Mouse (Mus musculus) lung, embryonic 15.5 days (tissue): ENCODE measurements around the gene Pskh1. TPM values are rescaled to one million over a fixed set of nuclear protein-coding genes. Genes with fewer than 3 reads are reported as not detected.
A peak's percentile ranks its signal among the peaks of the same experiment; 100 is the strongest.

Experiments used
- ATAC-seq: fragments of 200-750 bp; cut with Nextera tagmentation; 2 replicates; pipeline ENCODE4 v1.8.0; 2017; ENCODE audit warnings: moderate number of reproducible peaks, borderline replicate concordance; ENCODE audit not compliant: low FRiP score, low TSS enrichment; ENCODE audit errors: extremely low read depth
- H3K27ac ChIP-seq: fragments of 300-500 bp; sonication (generic); 2 replicates; pipeline ENCODE4 v1.5.1; 2015; ENCODE audit warnings: moderate library complexity, mild to moderate bottlenecking, inconsistent platforms
- H3K27me3 ChIP-seq: fragments of 300-500 bp; sonication (generic); 2 replicates; pipeline ENCODE4 v1.6.1; 2015; ENCODE audit warnings: inconsistent platforms
- H3K36me3 ChIP-seq: fragments of 300-500 bp; sonication (generic); 2 replicates; pipeline ENCODE4 v1.6.1; 2015; ENCODE audit warnings: inconsistent platforms
- H3K4me1 ChIP-seq: fragments of 300-500 bp; sonication (generic); 2 replicates; pipeline ENCODE4 v1.6.1; 2015; ENCODE audit warnings: inconsistent platforms
- H3K4me2 ChIP-seq: fragments of 300-500 bp; sonication (generic); 2 replicates; pipeline ENCODE4 v1.6.1; 2015; ENCODE audit warnings: inconsistent platforms, mild to moderate bottlenecking, moderate library complexity
- H3K4me3 ChIP-seq: fragments of 300-500 bp; sonication (generic); 2 replicates; pipeline ENCODE4 v1.5.1; 2015; ENCODE audit warnings: mild to moderate bottlenecking, inconsistent platforms
- H3K9ac ChIP-seq: fragments of 300-500 bp; sonication (generic); 2 replicates; pipeline ENCODE4 v1.6.1; 2015; ENCODE audit warnings: inconsistent platforms
- H3K9me3 ChIP-seq: fragments of 300-500 bp; sonication (generic); 2 replicates; pipeline ENCODE4 v1.6.1; 2016; ENCODE audit warnings: inconsistent platforms
- WGBS: fragments of 180-500 bp; shearing (Covaris S2); methylation state at CpG from one replicate; pipeline ENCODE4 v1.1.7; 2015; 5-methylcytosine and 5-hydroxymethylcytosine counted together
- polyA plus RNA-seq: library from polyadenylated mRNA; unstranded; fragments of >200 nt; fragmentation: Nextera tagmentation; extraction: Ambion mirVana; gene quantifications from 2 replicates; pipeline ENCODE4 v1.2.1, GENCODE M21; 2015

Gene Pskh1
- polyA plus RNA-seq, 1 experiment from 2014 or later = 33.0 TPM

- 0 out of 2 replicates have a peak, but pooled peaks have one; percentile 9 for ATAC-seq
Observed at GRCm38 (mm10) chr8:105937496-105938305, 37.5 kb downstream of the Pskh1 start.

GRCm38 (mm10) chr8:105938306-105938669, 38.0 kb downstream of the Pskh1 start, which contains the start of gene Psmb10:
TSS of gene Psmb10 (minus strand) at chr8:105938444.
- Histone ChIP-seq H3K27ac (peak within 1 kb of the TSS; percentile 88), H3K27me3 (no peaks in the 10 kb centered on the region), H3K9me3 (no peaks in the 10 kb centered on the region), H3K4me1 (peaks cover 16% of the 10 kb centered on the region), H3K36me3 (peaks cover 11% of the 10 kb centered on the region), H3K4me2 (peak within 1 kb of the TSS; percentile 95), H3K4me3 (peak within 1 kb of the TSS; percentile 91), H3K9ac (peak within 1 kb of the TSS; percentile 74)
- ATAC-seq = no peak
- 19% methylated on average over 4 of the region's 4 CpGs for WGBS

More at GRCm38 (mm10) chr8:105937496-105938305, 37.5 kb downstream of the Pskh1 start:
- Histone ChIP-seq H3K36me3 (0 out of 2 replicates have a peak, but pooled peaks cover 6% of the 10 kb centered on the region), H3K4me2 (peak overlapping the region; percentile 95), H3K4me3 (peak overlapping the region; percentile 91), H3K27ac (peak overlapping the region; percentile 88), H3K27me3 (no peaks in the 10 kb centered on the region), H3K9ac (peak overlapping the region; percentile 74), H3K9me3 (no peaks in the 10 kb centered on the region), H3K4me1 (peaks cover 16% of the 10 kb centered on the region)
- under 1% methylated on average over 33 of the region's 33 CpGs for WGBS

GRCm38 (mm10) chr8:105942026-105942425, 41.8 kb downstream of the Pskh1 start:
- 92% methylated on average over 11 of the region's 11 CpGs for WGBS
- H3K27me3 ChIP-seq = no peaks in the 10 kb centered on the region
- no peak for ATAC-seq
- H3K36me3 ChIP-seq = peaks cover 48% of the 10 kb centered on the region
- H3K4me2 ChIP-seq = no peak overlapping the region
- no peak overlapping the region for H3K27ac ChIP-seq
- H3K9me3 ChIP-seq = no peaks in the 10 kb centered on the region
- no peak overlapping the region for H3K9ac ChIP-seq
- no peak overlapping the region for H3K4me3 ChIP-seq
- H3K4me1 ChIP-seq = peaks cover 7% of the 10 kb centered on the region

GRCm38 (mm10) chr8:105942542-105942941, 42.3 kb downstream of the Pskh1 start:
- Histone ChIP-seq H3K36me3 (peaks cover 53% of the 10 kb centered on the region), H3K4me3 (no peak overlapping the region), H3K4me1 (peaks cover 7% of the 10 kb centered on the region), H3K9ac (no peak overlapping the region), H3K27ac (no peak overlapping the region), H3K27me3 (no peaks in the 10 kb centered on the region), H3K4me2 (no peak overlapping the region), H3K9me3 (no peaks in the 10 kb centered on the region)
- ATAC-seq = no peak
- WGBS = 86% methylated on average over 5 of the region's 5 CpGs

- Histone ChIP-seq H3K27ac (no peak within 1 kb of the TSS), H3K9ac (no peak within 1 kb of the TSS), H3K4me2 (no peak within 1 kb of the TSS), H3K27me3 (no peaks in the 10 kb centered on the region), H3K4me3 (no peak within 1 kb of the TSS), H3K9me3 (no peaks in the 10 kb centered on the region), H3K4me1 (peaks cover 3% of the 10 kb centered on the region; the same call in 1 of the 2 replicates), H3K36me3 (peaks cover 57% of the 10 kb centered on the region)
- WGBS = 72% methylated on average over 8 of the region's 8 CpGs
- ATAC-seq = no peak
Observed at GRCm38 (mm10) chr8:105943321-105943739, 43.1 kb downstream of the Pskh1 start, which contains the start of gene Lcat. TSS of gene Lcat (minus strand) at chr8:105943382.

GRCm38 (mm10) chr8:105949350-105949749, 49.1 kb downstream of the Pskh1 start:
- WGBS = 53% methylated on average over 10 of the region's 10 CpGs
- H3K27ac ChIP-seq = no peak overlapping the region

GRCm38 (mm10) chr8:105951057-105951659, 50.9 kb downstream of the Pskh1 start:
- no peak for ATAC-seq
- no peak overlapping the region for H3K4me2 ChIP-seq
- peaks cover 16% of the 10 kb centered on the region for H3K4me1 ChIP-seq
- peak overlapping the region; percentile 35; the same call in 1 of the 2 replicates for H3K27ac ChIP-seq
- no peak overlapping the region for H3K4me3 ChIP-seq
- no peaks in the 10 kb centered on the region for H3K9me3 ChIP-seq
- 31% methylated on average over 7 of the region's 7 CpGs for WGBS
- H3K27me3 ChIP-seq = no peaks in the 10 kb centered on the region
- no peak overlapping the region for H3K9ac ChIP-seq
- H3K36me3 ChIP-seq = peaks cover 73% of the 10 kb centered on the region

More at GRCm38 (mm10) chr8:105949350-105949749, 49.1 kb downstream of the Pskh1 start:
- H3K9me3 ChIP-seq = no peaks in the 10 kb centered on the region
- peaks cover 82% of the 10 kb centered on the region for H3K36me3 ChIP-seq
- no peak overlapping the region for H3K9ac ChIP-seq
- H3K4me1 ChIP-seq = peaks cover 16% of the 10 kb centered on the region
- H3K4me2 ChIP-seq = no peak overlapping the region
- no peaks in the 10 kb centered on the region for H3K27me3 ChIP-seq
- H3K4me3 ChIP-seq = no peak overlapping the region
- ATAC-seq = no peak

GRCm38 (mm10) chr8:105956556-105956955, 56.3 kb downstream of the Pskh1 start:
- Histone ChIP-seq H3K9me3 (no peaks in the 10 kb centered on the region), H3K27ac (no peak overlapping the region), H3K27me3 (no peaks in the 10 kb centered on the region), H3K9ac (no peak overlapping the region), H3K4me1 (peaks cover 4% of the 10 kb centered on the region; the same call in 1 of the 2 replicates), H3K4me3 (no peak overlapping the region), H3K4me2 (no peak overlapping the region), H3K36me3 (peaks cover 43% of the 10 kb centered on the region)
- no peak for ATAC-seq
- 92% methylated on average over 4 of the region's 4 CpGs for WGBS

- H3K4me2 ChIP-seq = no peak overlapping the region
- 68% methylated on average over 3 of the region's 4 CpGs for WGBS
Observed at GRCm38 (mm10) chr8:105957813-105958212, 57.6 kb downstream of the Pskh1 start.

GRCm38 (mm10) chr8:105959350-105959749, 59.1 kb downstream of the Pskh1 start:
- H3K9me3 ChIP-seq = no peaks in the 10 kb centered on the region
- no peak overlapping the region for H3K9ac ChIP-seq
- H3K4me1 ChIP-seq = peaks cover 11% of the 10 kb centered on the region
- WGBS = 63% methylated on average over 7 of the region's 7 CpGs
- no peaks in the 10 kb centered on the region for H3K27me3 ChIP-seq
- H3K36me3 ChIP-seq = peaks cover 26% of the 10 kb centered on the region
- no peak overlapping the region for H3K4me3 ChIP-seq
- H3K4me2 ChIP-seq = no peak overlapping the region
- H3K27ac ChIP-seq = no peak overlapping the region
- ATAC-seq = peak; percentile 35; the same call in 1 of the 2 replicates

More at GRCm38 (mm10) chr8:105957813-105958212, 57.6 kb downstream of the Pskh1 start:
- Histone ChIP-seq H3K36me3 (peaks cover 40% of the 10 kb centered on the region), H3K27me3 (no peaks in the 10 kb centered on the region), H3K4me3 (no peak overlapping the region), H3K9ac (no peak overlapping the region), H3K9me3 (no peaks in the 10 kb centered on the region), H3K27ac (no peak overlapping the region), H3K4me1 (peaks cover 4% of the 10 kb centered on the region; the same call in 1 of the 2 replicates)
- ATAC-seq = no peak

- peaks cover 18% of the 10 kb centered on the region for H3K36me3 ChIP-seq
- ATAC-seq = no peak
- peaks cover 21% of the 10 kb centered on the region for H3K4me1 ChIP-seq
- no peaks in the 10 kb centered on the region for H3K9me3 ChIP-seq
- no peak overlapping the region for H3K27ac ChIP-seq
- 79% methylated on average over 14 of the region's 14 CpGs for WGBS
- no peak overlapping the region for H3K4me2 ChIP-seq
- no peak overlapping the region for H3K4me3 ChIP-seq
- H3K27me3 ChIP-seq = no peaks in the 10 kb centered on the region
- no peak overlapping the region for H3K9ac ChIP-seq
Observed at GRCm38 (mm10) chr8:105961101-105961500, 60.9 kb downstream of the Pskh1 start.

- Histone ChIP-seq H3K9ac (no peak overlapping the region), H3K4me2 (no peak overlapping the region), H3K36me3 (peaks cover 16% of the 10 kb centered on the region), H3K9me3 (no peaks in the 10 kb centered on the region), H3K27me3 (no peaks in the 10 kb centered on the region), H3K4me1 (peaks cover 25% of the 10 kb centered on the region), H3K27ac (no peak overlapping the region), H3K4me3 (no peak overlapping the region)
- ATAC-seq = no peak
- WGBS = 83% methylated on average over 10 of the region's 10 CpGs
Observed at GRCm38 (mm10) chr8:105961536-105961935, 61.3 kb downstream of the Pskh1 start.
